Mouse (Mus musculus): ENCODE data around the gene Pdcd7. TPM values are rescaled to one million over a fixed set of nuclear protein-coding genes. Genes with fewer than 3 reads are reported as not detected.
A peak's percentile ranks its signal among the peaks of the same experiment; 100 is the strongest.

The Pdcd7 gene
- polyA plus RNA-seq, 1 experiment from 2014 or later, result 7.2 TPM

DNA sequence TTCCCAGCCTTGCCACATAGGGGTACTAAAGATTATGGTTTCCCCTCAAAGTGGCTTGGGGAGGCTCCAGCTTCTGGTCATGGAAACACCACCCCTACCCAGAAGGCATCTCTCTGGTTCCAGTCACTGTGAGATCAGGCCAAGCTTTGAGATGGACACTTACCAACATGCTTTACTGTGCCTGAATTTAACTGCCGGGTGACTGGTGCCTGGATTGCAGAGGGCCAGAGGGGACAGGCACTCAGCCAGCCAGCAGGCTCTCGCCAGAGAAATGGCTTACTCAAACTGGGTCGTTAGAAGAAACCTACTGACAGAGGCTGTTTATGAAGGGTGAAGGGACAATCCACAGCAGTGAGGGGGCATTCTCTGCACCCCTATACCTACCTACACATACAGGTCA, 38.4 kb downstream of the Pdcd7 start:
- no peak overlapping the region for H3K4me2 ChIP-seq (ENCODE audit: low read length)
- H3K4me1 ChIP-seq (ENCODE audit: control insufficient read depth, insufficient read depth, low read length), result no peaks in the 10 kb centered on the region
- H3K27ac ChIP-seq (ENCODE audit: low read length), result no peak overlapping the region
- no peaks in the 10 kb centered on the region for H3K27me3 ChIP-seq (ENCODE audit: control insufficient read depth, insufficient read depth, low read depth, low read length)
- no peak overlapping the region for H3K4me3 ChIP-seq (ENCODE audit: low read depth, low read length)
- H3K36me3 ChIP-seq (ENCODE audit: control insufficient read depth, insufficient read depth, low read length), result no peaks in the 10 kb centered on the region
- no peak overlapping the region for H3K9ac ChIP-seq (ENCODE audit: low read depth, low read length)
- 64% methylated on average over 3 of the region's 3 CpGs for WGBS
- ATAC-seq, result no peak
- H3K9me3 ChIP-seq (replicated peaks; ENCODE audit: control insufficient read depth, low read length, poor library complexity, severe bottlenecking), result no peaks in the 10 kb centered on the region

DNA sequence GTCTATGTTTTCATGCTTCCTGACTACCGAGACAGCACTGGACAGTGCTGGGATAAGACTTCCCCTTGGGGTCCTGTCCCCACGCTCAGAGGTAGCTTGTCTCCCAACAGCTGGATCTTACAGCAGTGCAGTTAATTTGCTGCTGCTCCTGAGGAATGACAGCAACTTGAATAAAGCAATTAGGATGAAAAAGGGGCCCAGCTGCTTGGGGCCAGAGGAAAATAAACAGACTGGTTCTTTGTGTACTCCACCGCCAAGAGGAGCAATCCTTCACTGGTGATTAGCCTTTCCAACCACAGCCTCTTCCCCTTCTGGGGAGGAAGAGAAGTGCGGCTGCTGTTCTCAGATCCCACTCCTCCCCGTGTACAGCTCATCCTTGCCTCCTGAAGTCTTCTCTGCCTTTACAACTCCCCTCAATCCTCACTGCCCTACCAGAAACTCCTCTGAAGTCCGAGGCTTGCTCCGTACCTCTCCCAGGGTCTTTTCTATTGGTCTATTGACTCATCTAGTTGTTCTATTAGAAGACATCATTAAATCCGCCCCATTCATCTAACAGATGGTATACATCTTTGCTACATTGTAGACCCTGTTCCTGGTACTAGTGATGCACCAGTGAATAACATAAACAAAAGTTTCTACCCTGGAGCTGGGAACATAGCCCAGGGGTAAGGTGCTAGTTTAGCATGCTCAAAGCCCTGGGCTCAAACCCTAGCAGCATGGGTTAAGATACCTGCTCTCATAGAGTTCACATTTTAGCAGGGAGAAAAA, 40.7 kb downstream of the Pdcd7 start:
- 37% methylated on average over 8 of the region's 8 CpGs for WGBS
- Histone ChIP-seq H3K4me1 (ENCODE audit: control insufficient read depth, insufficient read depth, low read length) (no peaks in the 10 kb centered on the region), H3K9ac (ENCODE audit: low read depth, low read length) (no peak overlapping the region), H3K36me3 (ENCODE audit: control insufficient read depth, insufficient read depth, low read length) (no peaks in the 10 kb centered on the region), H3K4me3 (ENCODE audit: low read depth, low read length) (no peak overlapping the region), H3K9me3 (replicated peaks; ENCODE audit: control insufficient read depth, low read length, poor library complexity, severe bottlenecking) (no peaks in the 10 kb centered on the region), H3K4me2 (ENCODE audit: low read length) (no peak overlapping the region), H3K27me3 (ENCODE audit: control insufficient read depth, insufficient read depth, low read depth, low read length) (peaks cover 18% of the 10 kb centered on the region), H3K27ac (ENCODE audit: low read length) (no peak overlapping the region)
- ATAC-seq, result no peak

DNA sequence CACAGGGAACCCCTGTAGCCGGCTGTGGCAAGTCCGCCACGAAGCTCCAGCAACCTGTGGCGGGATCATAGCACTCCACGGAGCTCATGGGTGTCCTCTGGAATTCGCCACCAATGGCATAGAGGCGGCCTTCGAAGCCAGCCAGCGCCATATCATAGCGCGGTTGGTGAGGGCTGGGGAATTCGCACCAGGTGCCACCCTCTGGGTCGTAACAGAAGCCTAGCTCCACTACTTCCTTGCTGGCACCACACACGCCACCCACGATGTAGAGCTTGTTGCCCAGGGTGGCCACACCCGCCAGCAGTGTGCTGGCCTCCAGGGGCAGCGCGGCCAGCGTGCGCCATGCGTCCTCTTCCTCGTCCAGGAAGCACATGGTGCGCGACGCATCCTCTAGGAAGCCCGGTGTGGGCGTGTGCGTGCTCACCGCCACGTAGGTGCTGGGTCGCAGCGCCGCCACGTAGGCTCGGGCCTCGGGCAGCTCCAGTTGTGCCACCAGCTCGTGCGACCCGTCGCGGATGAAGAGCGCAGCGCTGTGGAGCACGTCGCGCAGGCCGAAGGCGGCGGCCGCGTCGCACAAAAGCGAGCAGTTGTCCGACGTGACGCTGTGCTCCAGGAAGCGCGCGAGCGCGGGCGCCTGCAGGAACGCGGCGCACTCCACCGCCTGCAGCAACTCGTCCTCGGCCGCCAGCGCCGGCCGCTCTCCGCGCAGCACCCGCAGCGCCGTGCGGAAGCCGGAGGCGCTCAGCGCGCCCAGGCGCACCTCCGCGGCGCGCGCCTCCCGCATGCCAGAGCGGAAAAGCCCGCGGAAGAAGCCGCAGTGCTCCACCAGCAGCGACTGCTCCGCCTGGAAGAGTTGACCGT, 45.1 kb downstream of the Pdcd7 start:
- Histone ChIP-seq H3K4me3 (ENCODE audit: low read depth, low read length) (peak overlapping the region; percentile 43), H3K9ac (ENCODE audit: low read depth, low read length) (peak overlapping the region; percentile 46), H3K4me2 (ENCODE audit: low read length) (peak overlapping the region; percentile 54), H3K27me3 (ENCODE audit: control insufficient read depth, insufficient read depth, low read depth, low read length) (peaks cover 32% of the 10 kb centered on the region), H3K9me3 (replicated peaks; ENCODE audit: control insufficient read depth, low read length, poor library complexity, severe bottlenecking) (no peaks in the 10 kb centered on the region), H3K4me1 (ENCODE audit: control insufficient read depth, insufficient read depth, low read length) (no peaks in the 10 kb centered on the region), H3K27ac (ENCODE audit: low read length) (no peak overlapping the region), H3K36me3 (ENCODE audit: control insufficient read depth, insufficient read depth, low read length) (no peaks in the 10 kb centered on the region)
- peak; percentile 67 for ATAC-seq
- 17% methylated on average over 96 of the region's 96 CpGs for whole genome bisulfite sequencing

DNA sequence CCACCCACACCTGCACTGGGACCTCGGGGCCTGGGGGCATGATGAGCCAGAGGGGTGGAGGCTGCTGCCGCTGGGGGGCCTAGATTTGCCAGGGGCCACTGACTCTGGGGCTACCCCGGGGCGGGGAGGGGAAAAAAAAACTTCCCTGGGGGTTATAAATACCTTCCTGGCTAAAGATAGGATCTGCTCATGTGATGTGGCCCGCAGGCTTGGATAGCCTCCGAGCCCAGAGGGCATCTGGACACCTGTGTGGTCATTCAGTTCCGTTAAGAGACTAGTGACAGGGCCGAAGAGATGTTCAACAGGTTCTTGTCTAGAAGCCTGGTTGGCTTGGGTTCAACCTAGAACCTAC, 45.7 kb downstream of the Pdcd7 start, which contains the start of gene Kbtbd13:
Gene Kbtbd13 (minus strand): TSS at position 40 of the 352 bp plus-strand sequence.
- Histone ChIP-seq H3K4me3 (ENCODE audit: low read depth, low read length) (peak within 1 kb of the TSS; percentile 43), H3K4me1 (ENCODE audit: control insufficient read depth, insufficient read depth, low read length) (no peaks in the 10 kb centered on the region), H3K9me3 (replicated peaks; ENCODE audit: control insufficient read depth, low read length, poor library complexity, severe bottlenecking) (no peaks in the 10 kb centered on the region), H3K27me3 (ENCODE audit: control insufficient read depth, insufficient read depth, low read depth, low read length) (peaks cover 32% of the 10 kb centered on the region), H3K9ac (ENCODE audit: low read depth, low read length) (peak within 1 kb of the TSS; percentile 46), H3K36me3 (ENCODE audit: control insufficient read depth, insufficient read depth, low read length) (no peaks in the 10 kb centered on the region), H3K27ac (ENCODE audit: low read length) (no peak within 1 kb of the TSS), H3K4me2 (ENCODE audit: low read length) (peak within 1 kb of the TSS; percentile 54)
- WGBS, result 43% methylated on average over 8 of the region's 8 CpGs
- ATAC-seq, result no peak

DNA sequence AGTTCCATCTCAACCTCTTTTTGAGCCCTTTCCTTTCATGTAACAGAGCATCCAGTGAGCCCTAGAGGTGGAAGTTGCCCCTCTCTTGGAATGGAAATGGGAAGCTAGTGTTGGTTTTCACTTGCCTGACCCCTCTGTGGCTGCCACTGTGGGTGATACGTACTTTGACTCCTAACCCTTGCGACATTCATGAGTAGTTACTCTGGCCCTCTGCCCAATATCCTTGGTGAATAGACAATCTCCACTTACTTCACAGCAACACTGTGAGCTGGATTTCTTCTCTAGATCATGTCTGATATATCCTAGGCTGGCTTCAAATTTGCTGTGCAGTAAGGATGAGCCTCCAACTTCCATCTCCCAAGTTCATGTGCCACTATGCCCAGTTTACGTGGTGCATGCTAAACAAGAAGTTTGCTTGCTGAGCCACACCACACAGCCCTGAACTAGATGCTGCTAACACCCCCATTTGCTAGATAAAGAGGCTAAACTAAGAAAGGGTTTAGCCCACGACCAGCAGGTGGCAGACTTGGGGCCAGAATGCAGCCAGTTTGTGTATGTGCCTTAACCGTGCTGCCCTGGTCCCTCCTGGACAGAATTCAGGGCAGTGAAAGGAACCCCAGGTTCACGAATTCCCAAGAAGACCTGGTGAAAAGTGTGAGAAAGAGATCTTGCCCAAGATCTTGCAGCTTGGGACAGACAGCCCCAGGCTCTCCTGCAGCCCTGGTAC, 46.9 kb downstream of the Pdcd7 start:
- Histone ChIP-seq H3K4me1 (ENCODE audit: control insufficient read depth, insufficient read depth, low read length) (no peaks in the 10 kb centered on the region), H3K9ac (ENCODE audit: low read depth, low read length) (no peak overlapping the region), H3K4me2 (ENCODE audit: low read length) (no peak overlapping the region), H3K27me3 (ENCODE audit: control insufficient read depth, insufficient read depth, low read depth, low read length) (peaks cover 32% of the 10 kb centered on the region), H3K27ac (ENCODE audit: low read length) (no peak overlapping the region), H3K9me3 (replicated peaks; ENCODE audit: control insufficient read depth, low read length, poor library complexity, severe bottlenecking) (no peaks in the 10 kb centered on the region), H3K36me3 (ENCODE audit: control insufficient read depth, insufficient read depth, low read length) (no peaks in the 10 kb centered on the region), H3K4me3 (ENCODE audit: low read depth, low read length) (no peak overlapping the region)
- no peak for ATAC-seq
- 26% methylated on average over 6 of the region's 6 CpGs for WGBS

DNA sequence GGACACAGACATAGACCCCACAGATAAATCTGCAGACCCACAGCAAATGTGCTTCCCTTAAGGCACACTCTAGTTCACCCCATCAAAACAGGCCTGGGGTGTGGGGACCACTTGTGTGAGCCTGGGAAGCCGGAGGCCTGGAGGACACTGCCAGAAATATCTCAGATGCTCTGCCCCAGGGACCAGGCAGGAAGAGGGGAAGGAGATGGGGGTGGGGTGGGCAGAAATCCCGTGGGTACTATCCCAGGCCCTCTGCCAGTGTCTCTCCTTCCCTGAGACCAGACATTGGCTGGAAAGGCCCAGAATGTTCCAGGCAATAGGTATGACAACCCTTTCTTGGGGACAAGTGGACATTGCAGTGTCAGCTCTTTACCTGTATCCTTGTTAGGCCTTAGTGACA, 47.7 kb downstream of the Pdcd7 start:
- 58% methylated on average over 2 of the region's 2 CpGs for WGBS
- H3K4me2 ChIP-seq (ENCODE audit: low read length), result no peak overlapping the region
- no peaks in the 10 kb centered on the region for H3K36me3 ChIP-seq (ENCODE audit: control insufficient read depth, insufficient read depth, low read length)
- H3K9me3 ChIP-seq (replicated peaks; ENCODE audit: control insufficient read depth, low read length, poor library complexity, severe bottlenecking), result no peaks in the 10 kb centered on the region
- H3K4me1 ChIP-seq (ENCODE audit: control insufficient read depth, insufficient read depth, low read length), result no peaks in the 10 kb centered on the region
- H3K27ac ChIP-seq (ENCODE audit: low read length), result no peak overlapping the region
- no peak overlapping the region for H3K4me3 ChIP-seq (ENCODE audit: low read depth, low read length)
- no peak for ATAC-seq
- H3K9ac ChIP-seq (ENCODE audit: low read depth, low read length), result no peak overlapping the region
- H3K27me3 ChIP-seq (ENCODE audit: control insufficient read depth, insufficient read depth, low read depth, low read length), result peaks cover 32% of the 10 kb centered on the region

DNA sequence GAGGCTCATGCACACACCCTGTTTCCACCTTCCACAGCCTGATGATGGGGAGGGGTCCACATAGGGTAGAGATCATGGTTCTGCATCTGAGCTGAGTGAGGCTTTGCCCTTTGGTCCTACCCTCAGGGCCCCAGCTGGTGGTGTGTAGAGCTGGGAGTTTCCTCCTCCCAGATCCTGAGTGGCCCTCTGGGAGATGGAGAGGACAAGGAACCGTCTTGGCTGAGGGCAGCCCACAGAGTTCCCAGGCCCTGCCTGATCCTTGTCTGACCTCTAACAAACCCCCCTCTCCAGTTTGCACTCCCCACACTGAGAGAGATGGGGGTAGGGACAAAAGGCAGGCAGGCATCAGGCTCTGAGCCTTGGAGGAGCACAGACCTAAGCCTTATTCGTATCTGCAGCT, 48.5 kb downstream of the Pdcd7 start:
- H3K9me3 ChIP-seq (replicated peaks; ENCODE audit: control insufficient read depth, low read length, poor library complexity, severe bottlenecking), result no peaks in the 10 kb centered on the region
- no peaks in the 10 kb centered on the region for H3K36me3 ChIP-seq (ENCODE audit: control insufficient read depth, insufficient read depth, low read length)
- no peak overlapping the region for H3K4me3 ChIP-seq (ENCODE audit: low read depth, low read length)
- no peak overlapping the region for H3K9ac ChIP-seq (ENCODE audit: low read depth, low read length)
- ATAC-seq, result no peak
- no peak overlapping the region for H3K4me2 ChIP-seq (ENCODE audit: low read length)
- peaks cover 32% of the 10 kb centered on the region for H3K27me3 ChIP-seq (ENCODE audit: control insufficient read depth, insufficient read depth, low read depth, low read length)
- H3K27ac ChIP-seq (ENCODE audit: low read length), result no peak overlapping the region
- 67% methylated on average over 2 of the region's 2 CpGs for WGBS
- H3K4me1 ChIP-seq (ENCODE audit: control insufficient read depth, insufficient read depth, low read length), result no peaks in the 10 kb centered on the region

DNA sequence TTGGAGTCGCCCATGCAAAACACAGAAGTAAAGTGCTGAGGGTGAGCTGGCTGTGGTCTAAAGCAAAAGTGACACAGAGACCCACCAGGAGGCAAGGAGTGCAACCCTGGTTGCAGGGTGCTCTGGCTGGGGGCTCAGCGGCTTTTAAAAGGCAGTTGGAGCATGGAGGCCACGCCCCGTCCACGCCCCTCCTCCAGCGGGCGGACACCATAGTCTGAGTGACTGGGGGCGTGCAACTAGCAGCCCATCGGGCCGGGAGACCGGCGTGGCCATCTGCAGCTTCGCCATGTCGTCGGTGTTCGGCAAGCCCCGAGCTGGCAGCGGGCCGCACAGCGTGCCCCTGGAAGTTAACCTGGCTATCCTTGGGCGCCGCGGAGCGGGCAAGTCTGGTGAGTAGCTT, 52.4 kb downstream of the Pdcd7 start, which contains the start of gene Rasl12:
Gene Rasl12 (plus strand): TSS at position 228 of the 400 bp plus-strand sequence.
- Histone ChIP-seq H3K4me3 (ENCODE audit: low read depth, low read length) (peak within 1 kb of the TSS; percentile 43), H3K36me3 (ENCODE audit: control insufficient read depth, insufficient read depth, low read length) (no peaks in the 10 kb centered on the region), H3K4me1 (ENCODE audit: control insufficient read depth, insufficient read depth, low read length) (no peaks in the 10 kb centered on the region), H3K9me3 (replicated peaks; ENCODE audit: control insufficient read depth, low read length, poor library complexity, severe bottlenecking) (no peaks in the 10 kb centered on the region), H3K9ac (ENCODE audit: low read depth, low read length) (peak within 1 kb of the TSS; percentile 62), H3K27me3 (ENCODE audit: control insufficient read depth, insufficient read depth, low read depth, low read length) (no peaks in the 10 kb centered on the region), H3K27ac (ENCODE audit: low read length) (no peak within 1 kb of the TSS), H3K4me2 (ENCODE audit: low read length) (peak within 1 kb of the TSS; percentile 76)
- under 1% methylated on average over 24 of the region's 24 CpGs for WGBS
- peak; percentile 70; the same call in 1 of the 2 replicates for ATAC-seq

Measured in midbrain, embryonic 16.5 days (tissue).